Mouse (Mus musculus): ENCODE results near the gene Grik3. TPM values are rescaled to one million over a fixed set of nuclear protein-coding genes. Genes with fewer than 3 reads are reported as not detected.

The Grik3 gene
- total RNA-seq, 1 experiment from 2014 or later = not detected

DNA sequence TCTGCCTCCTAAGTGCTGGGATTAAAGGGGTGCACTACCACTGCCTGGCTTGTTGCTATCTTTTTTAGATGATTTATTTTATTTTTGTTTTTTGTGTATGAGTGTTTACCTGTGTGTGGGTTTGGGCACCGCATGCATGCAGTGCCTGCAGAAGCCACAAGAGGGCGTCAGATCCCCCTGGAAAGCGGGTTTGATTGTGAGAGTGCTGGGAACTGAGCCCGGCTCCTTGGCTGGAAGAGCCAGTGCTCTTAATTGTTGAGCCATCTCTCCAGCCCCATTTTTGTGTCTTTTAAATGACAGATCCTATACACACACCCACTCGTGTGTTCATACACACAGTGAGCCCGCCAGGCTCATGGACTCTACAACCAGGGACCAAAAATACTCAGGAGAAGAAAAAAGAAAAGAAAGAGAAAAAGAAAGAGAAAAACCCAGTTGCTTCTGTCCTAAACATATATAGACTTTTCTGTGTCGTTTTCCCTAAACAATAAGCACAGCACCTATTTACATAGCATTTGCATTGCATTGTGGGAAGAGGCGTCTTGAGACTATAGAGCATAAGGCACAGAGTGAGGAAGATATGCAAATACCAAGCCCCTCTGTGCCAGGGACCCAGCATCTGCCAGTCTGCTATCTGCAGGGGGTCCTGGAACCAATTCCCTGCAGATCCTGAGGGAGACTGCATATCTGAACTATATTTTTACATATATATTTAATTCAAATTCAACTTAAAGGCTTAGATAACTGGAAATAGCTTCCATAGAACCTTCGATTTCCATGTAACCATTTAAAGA, 134.6 kb downstream of the Grik3 start:
- ATAC-seq (replicated peaks; ENCODE audit: low read depth, poor library complexity, severe bottlenecking) = no peak

DNA sequence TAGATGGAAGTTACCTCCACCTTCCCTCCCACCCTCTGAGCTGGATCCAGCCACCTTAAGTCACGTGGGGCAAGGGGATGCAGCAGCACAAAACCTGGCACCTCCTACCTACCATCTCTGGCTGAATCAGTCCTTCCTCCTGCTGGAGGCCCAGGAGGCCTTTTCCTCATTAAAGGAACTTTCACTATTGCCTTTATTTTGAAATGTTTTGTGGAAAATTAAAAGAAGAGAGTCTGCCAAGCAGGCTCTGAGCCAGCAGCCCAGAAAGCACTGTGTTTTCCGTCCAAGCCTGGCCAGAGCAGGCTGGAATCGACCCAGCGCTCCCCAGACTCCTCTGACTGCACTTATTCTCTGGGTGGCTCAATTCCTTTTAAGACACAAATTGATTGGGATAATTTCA, 139.0 kb downstream of the Grik3 start:
- ATAC-seq (replicated peaks; ENCODE audit: low read depth, poor library complexity, severe bottlenecking) = no peak

DNA sequence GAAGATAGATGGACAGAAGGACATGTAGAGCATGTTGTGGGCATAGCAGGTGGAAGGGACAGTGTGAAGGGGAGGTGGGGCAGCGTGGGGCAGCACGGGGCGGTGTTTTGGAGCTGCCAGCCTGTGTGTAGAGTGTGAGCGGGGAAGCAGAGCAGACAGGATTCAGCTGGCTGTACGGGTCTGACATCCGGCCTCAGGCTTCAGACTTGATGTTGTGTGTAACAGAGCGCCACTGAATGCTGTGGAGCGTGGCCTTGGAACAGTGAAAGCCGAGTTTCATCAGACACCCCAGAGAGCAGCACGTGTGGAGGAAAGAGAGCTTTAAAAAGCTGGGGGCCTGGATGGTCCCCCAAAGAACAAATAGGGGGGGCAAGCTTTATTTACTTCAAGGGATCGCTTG, 144.5 kb downstream of the Grik3 start:
- ATAC-seq (replicated peaks; ENCODE audit: low read depth, poor library complexity, severe bottlenecking) = no peak

DNA sequence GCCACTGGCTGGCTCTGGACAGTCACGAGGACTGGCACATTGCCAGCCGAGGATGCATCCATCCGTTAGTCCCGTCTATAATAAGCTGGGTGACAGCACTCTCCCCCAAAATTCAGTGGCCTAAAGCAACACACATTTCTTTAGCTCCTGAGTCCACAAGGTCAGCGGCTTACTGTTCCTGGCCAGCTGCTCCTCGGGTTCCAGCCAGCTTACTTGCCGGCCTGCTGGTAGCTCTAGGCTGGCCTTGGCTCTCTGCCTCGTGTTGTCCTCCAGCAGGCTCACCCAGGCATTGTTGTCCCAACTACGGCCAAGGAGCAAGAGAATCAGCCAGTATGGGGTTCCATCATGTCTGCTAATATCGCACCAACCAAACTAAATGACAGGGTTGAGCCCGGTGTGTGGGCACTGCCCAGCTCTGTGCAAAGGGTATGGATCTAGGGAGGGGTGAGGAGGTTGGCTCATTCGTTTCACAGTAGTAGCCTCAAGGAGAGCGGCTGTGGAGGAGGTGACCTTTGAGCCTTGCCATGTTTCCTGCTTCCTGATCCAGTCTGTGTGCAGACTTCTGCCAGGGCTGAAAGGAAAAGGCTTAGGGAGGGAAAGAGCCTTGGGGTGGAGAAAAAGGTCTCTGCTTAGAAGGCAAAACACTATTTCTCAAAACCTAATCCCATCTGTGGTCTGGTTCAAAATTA, 146.3 kb downstream of the Grik3 start:
- no peak for ATAC-seq (replicated peaks; ENCODE audit: low read depth, poor library complexity, severe bottlenecking)

GRCm38 (mm10) chr4:125637364-125637763, 146.9 kb downstream of the Grik3 start:
- ATAC-seq (replicated peaks; ENCODE audit: low read depth, poor library complexity, severe bottlenecking) = no peak

- ATAC-seq (replicated peaks; ENCODE audit: low read depth, poor library complexity, severe bottlenecking) = no peak
Measured at GRCm38 (mm10) chr4:125640520-125640919, 150.0 kb downstream of the Grik3 start.

- ATAC-seq (replicated peaks; ENCODE audit: low read depth, poor library complexity, severe bottlenecking) = no peak
Measured at GRCm38 (mm10) chr4:125640921-125641663, 150.6 kb downstream of the Grik3 start.

DNA sequence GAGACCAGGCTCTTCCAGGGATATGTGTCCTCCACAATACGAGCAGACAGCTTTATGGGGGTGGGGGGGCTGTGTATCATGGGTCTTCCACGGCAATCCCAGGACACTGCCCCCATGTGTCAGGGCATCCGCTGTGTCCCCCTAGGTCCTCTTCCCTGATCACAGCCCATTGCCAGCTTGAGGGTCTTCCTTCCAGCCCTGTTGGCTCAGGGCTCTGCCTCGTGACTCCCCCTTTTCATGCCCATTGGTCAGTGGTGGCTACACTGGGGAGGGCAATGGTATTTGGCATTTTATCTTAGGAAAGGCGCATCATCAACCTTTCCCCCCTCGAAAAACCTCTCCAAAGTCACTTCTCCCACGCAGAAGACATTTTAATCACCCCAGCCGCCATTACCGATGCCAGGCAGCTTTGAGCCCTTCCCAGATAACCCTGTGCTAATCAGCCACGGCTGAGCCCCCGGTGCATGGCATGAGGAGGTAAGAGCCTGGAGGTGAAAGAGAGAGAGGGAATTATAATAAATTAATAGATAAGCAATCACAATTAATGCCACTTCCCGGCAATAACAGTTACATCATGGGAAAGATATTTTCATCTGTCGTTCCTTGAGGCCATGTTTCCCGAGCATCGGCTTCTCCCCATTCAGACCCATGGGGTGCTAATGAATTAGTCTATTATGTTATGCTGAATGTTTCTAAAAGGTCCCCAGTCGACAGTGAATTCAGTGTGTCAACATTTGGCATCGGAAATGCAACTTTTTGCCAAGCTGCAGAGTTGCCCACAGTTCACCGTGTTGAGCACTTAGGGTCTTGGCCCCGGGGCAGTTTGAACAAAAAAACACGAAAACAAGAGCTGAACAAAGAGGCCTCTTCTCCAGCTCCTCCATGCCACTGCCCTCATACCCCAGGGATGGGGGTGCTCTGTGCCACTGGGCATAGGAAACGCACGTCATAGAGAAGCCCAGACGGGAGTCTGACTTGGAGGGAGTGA, 154.4 kb downstream of the Grik3 start:
- ATAC-seq (replicated peaks; ENCODE audit: low read depth, poor library complexity, severe bottlenecking) = no peak

GRCm38 (mm10) chr4:125651676-125652246, 161.3 kb downstream of the Grik3 start:
- ATAC-seq (replicated peaks; ENCODE audit: low read depth, poor library complexity, severe bottlenecking) = peak; percentile 54

- no peak for ATAC-seq (replicated peaks; ENCODE audit: low read depth, poor library complexity, severe bottlenecking)
Measured at GRCm38 (mm10) chr4:125656031-125656430, 165.5 kb downstream of the Grik3 start.

GRCm38 (mm10) chr4:125658376-125658775, 167.9 kb downstream of the Grik3 start:
- no peak for ATAC-seq (replicated peaks; ENCODE audit: low read depth, poor library complexity, severe bottlenecking)

DNA sequence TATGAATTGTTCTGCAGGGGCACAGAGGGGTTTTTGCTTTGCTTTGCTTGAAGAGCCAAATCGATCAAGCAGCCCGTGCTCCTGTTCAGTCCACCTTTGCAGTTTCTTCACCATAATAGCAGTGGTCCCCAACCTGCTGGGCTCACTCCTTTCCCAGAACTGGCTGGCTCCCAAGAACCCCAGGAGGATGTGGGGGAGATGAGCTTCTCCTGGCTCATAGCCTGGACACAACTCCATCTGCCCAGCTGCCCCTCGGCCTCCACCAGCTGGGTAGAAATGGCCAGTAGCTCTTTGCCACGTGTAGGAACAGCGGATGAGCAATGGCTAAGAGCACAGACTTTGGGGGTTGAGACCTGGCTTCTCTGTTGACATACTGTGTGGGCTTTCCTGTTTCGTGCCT, 171.5 kb downstream of the Grik3 start:
- ATAC-seq (replicated peaks; ENCODE audit: low read depth, poor library complexity, severe bottlenecking) = no peak

GRCm38 (mm10) chr4:125663262-125663661, 172.8 kb downstream of the Grik3 start:
- no peak for ATAC-seq (replicated peaks; ENCODE audit: low read depth, poor library complexity, severe bottlenecking)

DNA sequence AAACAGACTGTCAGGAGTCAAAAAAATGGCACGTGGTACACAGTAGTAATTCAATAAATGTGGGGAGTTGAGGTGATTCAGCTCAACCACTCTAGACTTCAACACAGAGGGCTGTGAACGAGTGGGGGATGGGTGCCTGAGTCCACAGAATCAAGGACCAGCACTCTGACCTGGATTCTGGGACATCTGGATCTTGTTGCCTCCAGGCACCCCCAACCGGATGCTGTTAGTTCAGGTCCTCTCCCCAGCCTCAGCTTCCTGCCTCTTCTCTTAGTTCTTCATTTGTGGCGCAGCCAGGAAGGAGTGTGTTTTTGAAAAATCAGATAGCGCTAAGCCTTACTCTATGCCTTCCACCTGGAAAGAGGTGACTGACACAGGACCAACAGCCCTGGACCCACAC, 175.5 kb downstream of the Grik3 start:
- peak; percentile 74 for ATAC-seq (replicated peaks; ENCODE audit: low read depth, poor library complexity, severe bottlenecking)

DNA sequence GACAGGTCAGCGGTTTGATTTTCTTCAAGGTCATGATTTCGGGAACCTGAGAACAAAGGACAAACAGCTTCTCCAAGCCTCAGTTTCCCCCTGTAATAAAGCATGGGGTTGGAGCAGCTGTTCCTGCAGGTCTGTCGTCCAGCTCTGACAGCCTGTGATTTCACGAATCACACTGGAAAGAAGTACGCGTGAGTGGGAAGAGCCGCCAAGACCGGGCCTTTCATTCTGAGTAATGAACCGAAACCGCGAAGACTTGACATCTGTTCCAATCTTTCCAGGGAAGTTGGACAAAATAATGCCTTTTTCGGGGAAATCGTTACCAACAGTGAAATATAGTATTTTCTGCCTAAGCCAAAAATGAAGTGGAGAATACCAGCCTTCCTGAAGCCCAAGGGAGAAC, 191.5 kb downstream of the Grik3 start:
- ATAC-seq (replicated peaks; ENCODE audit: low read depth, poor library complexity, severe bottlenecking) = no peak

GRCm38 (mm10) chr4:125687078-125687477, 196.6 kb downstream of the Grik3 start:
- ATAC-seq (replicated peaks; ENCODE audit: low read depth, poor library complexity, severe bottlenecking) = no peak

GRCm38 (mm10) chr4:125695431-125695830, 204.9 kb downstream of the Grik3 start:
- ATAC-seq (replicated peaks; ENCODE audit: low read depth, poor library complexity, severe bottlenecking) = no peak

- no peak for ATAC-seq (replicated peaks; ENCODE audit: low read depth, poor library complexity, severe bottlenecking)
Measured at GRCm38 (mm10) chr4:125696182-125696939, 205.9 kb downstream of the Grik3 start.

DNA sequence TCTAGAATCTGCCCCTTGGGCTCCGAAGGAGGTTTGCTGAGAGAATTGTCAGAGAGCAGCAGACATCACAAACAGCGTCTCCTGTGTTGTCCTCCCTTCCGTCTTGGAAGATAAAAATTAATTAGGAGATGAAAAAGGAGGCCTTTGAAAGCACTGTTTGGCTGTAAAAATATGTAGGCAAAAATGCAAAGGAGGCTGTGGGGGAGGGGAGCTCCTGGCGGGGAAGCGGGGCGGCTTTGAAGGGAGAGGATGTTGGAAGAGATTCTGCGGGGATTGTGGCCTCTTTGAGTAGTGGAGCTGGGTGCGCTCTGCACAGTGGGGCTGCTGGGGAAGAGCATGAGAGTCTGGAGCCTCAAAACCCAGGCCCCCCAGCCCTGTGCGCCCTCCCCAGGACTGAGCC, 207.1 kb downstream of the Grik3 start:
- ATAC-seq (replicated peaks; ENCODE audit: low read depth, poor library complexity, severe bottlenecking) = no peak
